In the genomic region with DNA sequence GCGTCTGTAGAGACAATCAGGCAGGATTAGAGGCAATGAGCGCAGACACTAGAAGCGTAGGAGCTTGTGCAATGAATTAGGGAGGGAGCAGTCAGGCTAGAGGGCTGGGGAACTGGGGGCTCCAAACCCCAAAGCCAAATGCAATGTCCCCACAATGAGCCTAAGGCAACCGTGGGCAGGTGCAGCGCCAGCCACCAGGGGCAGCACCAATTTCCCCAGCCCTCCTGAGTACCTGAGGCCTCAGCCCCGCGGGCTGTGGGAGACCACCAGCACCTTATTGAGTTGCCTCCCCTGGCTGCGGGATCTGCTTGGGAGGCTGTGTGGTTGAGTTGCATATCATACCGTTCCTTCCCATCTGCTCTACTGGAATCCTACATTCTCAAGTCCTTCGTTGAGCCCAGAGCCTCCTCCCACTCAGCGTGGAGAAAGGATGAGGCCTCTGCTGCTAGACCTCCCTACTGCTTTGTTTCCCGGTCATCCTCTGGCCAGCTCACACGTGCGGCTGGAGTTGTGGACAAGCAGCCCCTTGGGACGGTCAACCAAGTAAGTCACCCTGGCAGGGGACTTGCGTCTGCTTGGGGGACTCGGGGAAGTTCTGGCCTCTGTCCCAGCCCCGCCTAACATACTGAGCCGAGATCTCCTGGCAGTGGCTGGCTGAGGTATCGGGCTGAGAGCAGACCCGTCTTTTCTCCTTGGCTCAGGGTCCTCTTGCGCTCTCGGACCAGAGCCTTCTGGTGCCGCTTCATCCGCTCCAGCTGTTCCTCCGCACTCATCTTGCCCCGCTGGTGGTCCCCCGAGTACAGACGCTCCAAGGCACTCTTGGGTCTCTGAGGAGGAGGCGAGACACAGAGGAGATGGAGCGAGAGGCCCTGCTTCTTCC, we compare ENCODE assay signal across 8 mouse cellular contexts. TPM values are rescaled to one million over a fixed set of nuclear protein-coding genes. Genes with fewer than 3 reads are reported as not detected.
DNase-seq lines count a peak whose midpoint lies in the region; TF ChIP-seq lines count a peak whose summit lies in the region.

No protein-coding gene starts in this region.

- TF ChIP-seq EP300 in ES-Bruce4 (IDR thresholded peaks at IDR 0.05; ENCODE audit: insufficient read depth, low read depth, low read length), result no peak

- DNase-seq in gastrocnemius, postnatal 14 days, result peak; percentile 27
- no peak for DNase-seq in gastrocnemius, postnatal 36 days
- peak; percentile 60 for DNase-seq in left cerebral cortex, postnatal 4 days
- DNase-seq in left cerebral cortex, adult 18-20 months (ENCODE audit: low spot score in 2 of 2), result no peak
- DNase-seq in heart, postnatal 10 days, result peak; percentile 46 to 51
- no peak for DNase-seq in Muller cell, postnatal 12 days (ENCODE audit: inconsistent ontology term)
- DNase-seq in adrenal gland, postnatal 25 days, result no peak

- no peaks in the 10 kb centered on the region for H3K4me1 ChIP-seq in ES-Bruce4 (ENCODE audit: control insufficient read depth, insufficient read depth, low read length)

- H3K36me3 ChIP-seq in ES-Bruce4 (ENCODE audit: control insufficient read depth, insufficient read depth, low read length, poor library complexity, severe bottlenecking), result peaks cover 16% of the 10 kb centered on the region

- intact Hi-C loops in gastrocnemius, postnatal 14 days (cut with DNase I; ENCODE audit: low total_unique reads), result loop anchor here (5.0 kb wide), 1 partner anchor 113 kb away; no protein-coding TSS in a partner anchor
- intact Hi-C loops in gastrocnemius, postnatal 36 days (cut with DNase I), result no loop called here
- intact Hi-C loops in left cerebral cortex, postnatal 4 days (cut with DNase I), result no loop called here
- intact Hi-C loops in heart, postnatal 10 days (cut with DNase I), result loop anchor here (5.0 kb wide), 1 partner anchor 188 kb away; no protein-coding TSS in a partner anchor

- no peak overlapping the region for H3K27ac ChIP-seq in ES-Bruce4 (ENCODE audit: insufficient read depth, low read length)

- H3K4me3 ChIP-seq in ES-Bruce4 (ENCODE audit: low read depth, low read length), result no peak overlapping the region

- TF ChIP-seq POLR2A in ES-Bruce4 (IDR thresholded peaks at IDR 0.05; ENCODE audit: insufficient read depth, low read length), result no peak

- H3K9me3 ChIP-seq in ES-Bruce4 (replicated peaks; ENCODE audit: control insufficient read depth, insufficient read depth, low read length, poor library complexity, severe bottlenecking), result no peaks in the 10 kb centered on the region

- no peaks in the 10 kb centered on the region for H3K27me3 ChIP-seq in ES-Bruce4 (ENCODE audit: control insufficient read depth, insufficient read depth, low read length, poor library complexity, severe bottlenecking)

- no peak overlapping the region for H3K9ac ChIP-seq in ES-Bruce4 (ENCODE audit: low read depth, poor library complexity, severe bottlenecking)

- peak; percentile 40 for TF ChIP-seq CTCF in ES-Bruce4 (IDR thresholded peaks at IDR 0.05; ENCODE audit: low read depth, low read length)

RNA-seq across cellular contexts. Expression of gene Gm4353, which starts 50.2 kb away (rescaled TPM):
- total RNA-seq in gastrocnemius, postnatal 14 days (2021), result 1 to 10 TPM; 1.8 to 1.9 TPM
- 1 to 10 TPM; 1.7 to 1.8 TPM for total RNA-seq in gastrocnemius, postnatal 36 days (2021)
- 1 to 10 TPM; 3.9 to 4.6 TPM for total RNA-seq in left cerebral cortex, postnatal 4 days (2021)
- total RNA-seq in left cerebral cortex, adult 18-20 months (2021), result 1 to 10 TPM; 2.9 to 3.8 TPM
- polyA plus RNA-seq in ES-Bruce4 (2011; ENCODE audit: insufficient read depth, insufficient read length, low read depth, missing spikeins), result 2.1 TPM in 1 of 2 replicates, not detected in the other
- 1 to 10 TPM in 1 of 2 experiments, under 1 TPM in 1; 0.74 to 2.1 TPM for total RNA-seq in heart, postnatal 10 days (2021)
- 3.9 and 4.2 TPM in 2 replicates for total RNA-seq in adrenal gland, postnatal 25 days (2021)

Comparison
In these comparisons a context has a peak if more than half of its experiments do, and no peak if none do; other contexts are left out.
1. DNase-seq: peak in gastrocnemius, postnatal 14 days (single experiment), left cerebral cortex, postnatal 4 days (single experiment) and heart, postnatal 10 days (2 of 2); none in gastrocnemius, postnatal 36 days (0 of 2), left cerebral cortex, adult 18-20 months (0 of 2), Muller cell, postnatal 12 days (single experiment) and adrenal gland, postnatal 25 days (single experiment).
2. intact Hi-C loops: an anchor here in gastrocnemius, postnatal 14 days (5.0 kb wide) and heart, postnatal 10 days (5.0 kb wide); none called in gastrocnemius, postnatal 36 days and left cerebral cortex, postnatal 4 days.